Mouse (Mus musculus): ENCODE measurements at regions not wholly inside any gene's neighbourhood (a gene's known extent, or its start where the extent isn't known, plus 50 kb on each side); places are given as distances from the start of the nearest gene placed in this dataset.

- DNase-seq = no peak
These were observed 154.4 kb upstream of the Rnf219 start for GRCm38 (mm10) chr14:104676810-104677209.

GRCm38 (mm10) chr14:104661696-104662095, 139.3 kb upstream of the Rnf219 start:
- DNase-seq = no peak

GRCm38 (mm10) chr14:104658751-104659150, 136.3 kb upstream of the Rnf219 start:
- no peak for DNase-seq

- no peak for DNase-seq
These were observed 127.5 kb upstream of the Rnf219 start for GRCm38 (mm10) chr14:104649980-104650379.

- no peak for DNase-seq
These were observed 122.2 kb upstream of the Rnf219 start for GRCm38 (mm10) chr14:104644626-104645025.

- DNase-seq = no peak
These were observed 120.3 kb upstream of the Rnf219 start for GRCm38 (mm10) chr14:104642783-104643182.

- no peak for DNase-seq
These were observed 116.9 kb upstream of the Rnf219 start for GRCm38 (mm10) chr14:104639300-104639699.

- no peak for DNase-seq
These were observed 89.0 kb upstream of the Rnf219 start for GRCm38 (mm10) chr14:104611467-104611866.

GRCm38 (mm10) chr14:104610378-104610777, 87.9 kb upstream of the Rnf219 start:
- DNase-seq = peak; percentile 15

GRCm38 (mm10) chr14:104594851-104595250, 72.4 kb upstream of the Rnf219 start:
- no peak for DNase-seq

All from adrenal gland, adult 2 months (tissue).